Mouse (Mus musculus): ENCODE results near the gene Mipep. TPM values are rescaled to one million over a fixed set of nuclear protein-coding genes. Genes with fewer than 3 reads are reported as not detected.

Mipep gene
- polyA plus RNA-seq, 1 experiment from 2014 or later: 24.1 TPM

- H3K27me3 ChIP-seq: no peaks in the 10 kb centered on the region
- 95% methylated on average over 8 of the region's 8 CpGs for WGBS
- H3K4me1 ChIP-seq: no peaks in the 10 kb centered on the region; the same call in 1 of the 2 replicates
- no peak overlapping the region for H3K9ac ChIP-seq (replicated peaks)
- no peak overlapping the region for H3K4me3 ChIP-seq
- H3K9me3 ChIP-seq: no peaks in the 10 kb centered on the region
- no peak for ATAC-seq (ENCODE audit: low FRiP score, low read depth)
- no peak overlapping the region for H3K4me2 ChIP-seq (replicated peaks)
- H3K36me3 ChIP-seq: peaks cover 83% of the 10 kb centered on the region
- H3K27ac ChIP-seq (replicated peaks): no peak overlapping the region
Observed at GRCm38 (mm10) chr14:60759097-60759496, 25.3 kb upstream of the Mipep start.

GRCm38 (mm10) chr14:60761801-60762200 lies 22.6 kb upstream of the Mipep start:
- no peak overlapping the region for H3K27ac ChIP-seq (replicated peaks)
- 0 out of 2 replicates have a peak, but pooled peaks cover 3% of the 10 kb centered on the region for H3K4me1 ChIP-seq
- H3K4me2 ChIP-seq (replicated peaks): no peak overlapping the region
- H3K36me3 ChIP-seq: peaks cover 58% of the 10 kb centered on the region
- H3K27me3 ChIP-seq: no peaks in the 10 kb centered on the region
- ATAC-seq (ENCODE audit: low FRiP score, low read depth): no peak
- no peak overlapping the region for H3K9ac ChIP-seq (replicated peaks)
- no peak overlapping the region for H3K4me3 ChIP-seq
- no peaks in the 10 kb centered on the region for H3K9me3 ChIP-seq
- 77% methylated on average over 10 of the region's 10 CpGs for WGBS

- peaks cover 48% of the 10 kb centered on the region for H3K36me3 ChIP-seq
- H3K27me3 ChIP-seq: no peaks in the 10 kb centered on the region
- H3K27ac ChIP-seq (replicated peaks): no peak overlapping the region
- 81% methylated on average over 7 of the region's 7 CpGs for WGBS
- 0 out of 2 replicates have a peak, but pooled peaks cover 3% of the 10 kb centered on the region for H3K4me1 ChIP-seq
- no peak overlapping the region for H3K4me2 ChIP-seq (replicated peaks)
- no peak overlapping the region for H3K4me3 ChIP-seq
- H3K9ac ChIP-seq (replicated peaks): no peak overlapping the region
- no peak for ATAC-seq (ENCODE audit: low FRiP score, low read depth)
- H3K9me3 ChIP-seq: no peaks in the 10 kb centered on the region
Observed at GRCm38 (mm10) chr14:60762754-60763153, 21.6 kb upstream of the Mipep start.

- WGBS: 93% methylated on average over 5 of the region's 5 CpGs
Observed at GRCm38 (mm10) chr14:60763746-60764145, 20.6 kb upstream of the Mipep start.

GRCm38 (mm10) chr14:60764526-60764925 lies 19.8 kb upstream of the Mipep start:
- ATAC-seq (ENCODE audit: low FRiP score, low read depth): no peak
- Histone ChIP-seq H3K4me2 (replicated peaks) (no peak overlapping the region), H3K4me3 (no peak overlapping the region), H3K36me3 (peaks cover 30% of the 10 kb centered on the region), H3K27me3 (no peaks in the 10 kb centered on the region), H3K4me1 (0 out of 2 replicates have a peak, but pooled peaks cover 3% of the 10 kb centered on the region), H3K9ac (replicated peaks) (no peak overlapping the region), H3K27ac (replicated peaks) (no peak overlapping the region), H3K9me3 (no peaks in the 10 kb centered on the region)
- 83% methylated on average over 4 of the region's 4 CpGs for WGBS

More at GRCm38 (mm10) chr14:60763746-60764145, 20.6 kb upstream of the Mipep start:
- Histone ChIP-seq H3K4me1 (0 out of 2 replicates have a peak, but pooled peaks cover 3% of the 10 kb centered on the region), H3K9me3 (no peaks in the 10 kb centered on the region), H3K4me3 (no peak overlapping the region), H3K36me3 (peaks cover 38% of the 10 kb centered on the region), H3K27me3 (no peaks in the 10 kb centered on the region), H3K4me2 (replicated peaks) (no peak overlapping the region), H3K27ac (replicated peaks) (no peak overlapping the region), H3K9ac (replicated peaks) (no peak overlapping the region)
- no peak for ATAC-seq (ENCODE audit: low FRiP score, low read depth)

GRCm38 (mm10) chr14:60765025-60765424 lies 19.3 kb upstream of the Mipep start:
- WGBS: 39% methylated on average over 2 of the region's 2 CpGs
- Histone ChIP-seq H3K4me3 (no peak overlapping the region), H3K9ac (replicated peaks) (no peak overlapping the region), H3K4me1 (0 out of 2 replicates have a peak, but pooled peaks cover 3% of the 10 kb centered on the region), H3K27me3 (no peaks in the 10 kb centered on the region), H3K9me3 (no peaks in the 10 kb centered on the region), H3K27ac (replicated peaks) (no peak overlapping the region), H3K4me2 (replicated peaks) (no peak overlapping the region), H3K36me3 (peaks cover 25% of the 10 kb centered on the region)
- no peak for ATAC-seq (ENCODE audit: low FRiP score, low read depth)

- peaks cover 7% of the 10 kb centered on the region; the same call in 1 of the 2 replicates for H3K4me1 ChIP-seq
- no peak within 1 kb of the TSS for H3K4me3 ChIP-seq
- no peaks in the 10 kb centered on the region for H3K27me3 ChIP-seq
- H3K36me3 ChIP-seq: no peaks in the 10 kb centered on the region
- no peak within 1 kb of the TSS for H3K4me2 ChIP-seq (replicated peaks)
- no peaks in the 10 kb centered on the region for H3K9me3 ChIP-seq
- WGBS: 75% methylated on average over 4 of the region's 4 CpGs
- no peak within 1 kb of the TSS for H3K9ac ChIP-seq (replicated peaks)
- H3K27ac ChIP-seq (replicated peaks): no peak within 1 kb of the TSS
- ATAC-seq (ENCODE audit: low FRiP score, low read depth): no peak
Observed at GRCm38 (mm10) chr14:60767884-60768283, 16.5 kb upstream of the Mipep start, which contains the start of gene C1qtnf9. TSS of gene C1qtnf9 (plus strand) at chr14:60768134.

- H3K4me2 ChIP-seq (replicated peaks): no peak overlapping the region
- H3K4me1 ChIP-seq: peaks cover 7% of the 10 kb centered on the region; the same call in 1 of the 2 replicates
- no peak overlapping the region for H3K9ac ChIP-seq (replicated peaks)
- WGBS: 47% methylated on average over 6 of the region's 6 CpGs
- H3K9me3 ChIP-seq: no peaks in the 10 kb centered on the region
- no peak for ATAC-seq (ENCODE audit: low FRiP score, low read depth)
- H3K4me3 ChIP-seq: no peak overlapping the region
- H3K27me3 ChIP-seq: no peaks in the 10 kb centered on the region
- no peaks in the 10 kb centered on the region for H3K36me3 ChIP-seq
- H3K27ac ChIP-seq (replicated peaks): no peak overlapping the region
Observed at GRCm38 (mm10) chr14:60769340-60769739, 15.0 kb upstream of the Mipep start.

- 79% methylated on average over 6 of the region's 6 CpGs for WGBS
- H3K9me3 ChIP-seq: no peaks in the 10 kb centered on the region
- no peaks in the 10 kb centered on the region for H3K36me3 ChIP-seq
- peak overlapping the region; percentile 51 for H3K4me2 ChIP-seq (replicated peaks)
- H3K27ac ChIP-seq (replicated peaks): no peak overlapping the region
- H3K27me3 ChIP-seq: no peaks in the 10 kb centered on the region
- ATAC-seq (ENCODE audit: low FRiP score, low read depth): no peak
- peaks cover 4% of the 10 kb centered on the region; the same call in 1 of the 2 replicates for H3K4me1 ChIP-seq
- H3K4me3 ChIP-seq: no peak overlapping the region
- H3K9ac ChIP-seq (replicated peaks): no peak overlapping the region
Observed at GRCm38 (mm10) chr14:60770594-60770993, 13.8 kb upstream of the Mipep start.

GRCm38 (mm10) chr14:60771057-60771456 lies 13.3 kb upstream of the Mipep start:
- Histone ChIP-seq H3K36me3 (no peaks in the 10 kb centered on the region), H3K4me1 (peaks cover 4% of the 10 kb centered on the region; the same call in 1 of the 2 replicates), H3K4me2 (replicated peaks) (peak overlapping the region; percentile 51), H3K4me3 (peak overlapping the region; percentile 35), H3K27me3 (no peaks in the 10 kb centered on the region), H3K27ac (replicated peaks) (no peak overlapping the region), H3K9me3 (no peaks in the 10 kb centered on the region), H3K9ac (replicated peaks) (peak overlapping the region; percentile 46; the same call in 1 of the 2 replicates)
- peak; percentile 54; the same call in 1 of the 2 replicates for ATAC-seq (ENCODE audit: low FRiP score, low read depth)
- WGBS: 7% methylated on average over 8 of the region's 8 CpGs

GRCm38 (mm10) chr14:60773476-60773875 lies 10.9 kb upstream of the Mipep start:
- WGBS: 89% methylated on average over 2 of the region's 2 CpGs
- no peaks in the 10 kb centered on the region for H3K27me3 ChIP-seq
- H3K9me3 ChIP-seq: no peaks in the 10 kb centered on the region
- H3K27ac ChIP-seq (replicated peaks): no peak overlapping the region
- no peaks in the 10 kb centered on the region for H3K36me3 ChIP-seq
- H3K4me3 ChIP-seq: no peak overlapping the region
- no peak overlapping the region for H3K4me2 ChIP-seq (replicated peaks)
- H3K4me1 ChIP-seq: peaks cover 4% of the 10 kb centered on the region; the same call in 1 of the 2 replicates
- H3K9ac ChIP-seq (replicated peaks): no peak overlapping the region
- ATAC-seq (ENCODE audit: low FRiP score, low read depth): no peak

- no peaks in the 10 kb centered on the region for H3K36me3 ChIP-seq
- no peak overlapping the region for H3K27ac ChIP-seq (replicated peaks)
- H3K4me1 ChIP-seq: no peaks in the 10 kb centered on the region
- H3K4me2 ChIP-seq (replicated peaks): no peak overlapping the region
- no peaks in the 10 kb centered on the region for H3K9me3 ChIP-seq
- no peak for ATAC-seq (ENCODE audit: low FRiP score, low read depth)
- H3K9ac ChIP-seq (replicated peaks): no peak overlapping the region
- no peaks in the 10 kb centered on the region for H3K27me3 ChIP-seq
- no peak overlapping the region for H3K4me3 ChIP-seq
- WGBS: 87% methylated on average over 8 of the region's 8 CpGs
Observed at GRCm38 (mm10) chr14:60776521-60776920, 7.9 kb upstream of the Mipep start.

- 87% methylated on average over 5 of the region's 5 CpGs for whole genome bisulfite sequencing
- H3K36me3 ChIP-seq: no peaks in the 10 kb centered on the region
- no peak for ATAC-seq (ENCODE audit: low FRiP score, low read depth)
Observed at GRCm38 (mm10) chr14:60777485-60777919, 6.9 kb upstream of the Mipep start.

More at GRCm38 (mm10) chr14:60777485-60777919, 6.9 kb upstream of the Mipep start:
- H3K4me2 ChIP-seq (replicated peaks): no peak overlapping the region
- no peak overlapping the region for H3K4me3 ChIP-seq
- no peak overlapping the region for H3K9ac ChIP-seq (replicated peaks)
- H3K27ac ChIP-seq (replicated peaks): no peak overlapping the region
- H3K27me3 ChIP-seq: no peaks in the 10 kb centered on the region
- no peaks in the 10 kb centered on the region for H3K9me3 ChIP-seq
- no peaks in the 10 kb centered on the region for H3K4me1 ChIP-seq

All from midbrain, embryonic 12.5 days (tissue).